Mouse (Mus musculus) lung, adult 10 weeks (tissue): Measurements from ENCODE around the gene Aif1. TPM values are rescaled to one million over a fixed set of nuclear protein-coding genes. Genes with fewer than 3 reads are reported as not detected.

ENCODE experiments used
- polyA plus RNA-seq: library from polyadenylated mRNA; stranded (reverse); fragments of 350-450 nt; fragmentation: Illumina TruSeq; extraction: RNeasy Lipid Tissue Mini Kit (QIAGEN cat#74804); gene quantifications from one replicate; pipeline ENCODE4 v1.2.3, GENCODE M21; 2014; ENCODE audit warnings: low read depth, low replicate concordance; ENCODE audit not compliant: insufficient read depth

Gene Aif1
- polyA plus RNA-seq, result 14.2 TPM

DNA sequence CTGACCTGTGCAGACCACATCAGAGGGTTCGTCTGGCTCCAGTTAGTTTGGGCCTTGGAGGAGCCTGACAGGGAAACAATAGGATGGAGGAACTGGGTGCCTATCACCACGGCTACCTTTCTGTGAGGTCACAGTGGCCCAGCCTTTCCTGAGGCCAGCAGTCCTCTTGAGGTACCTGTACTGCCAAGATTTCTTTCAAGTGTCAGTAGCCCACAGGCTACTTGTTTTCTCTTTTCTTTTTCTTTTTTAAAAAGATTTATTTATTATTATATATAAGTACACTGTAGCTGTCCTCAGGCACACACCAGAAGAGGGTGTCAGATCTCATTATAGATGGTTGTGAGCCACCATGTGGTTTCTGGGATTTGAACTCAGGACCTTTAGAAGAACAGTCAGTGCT is at the start of gene Aif1:
Gene Aif1, minus strand, starts transcription at position 101 of the 400 bp plus-strand sequence.

GRCm38 (mm10) chr17:35220156-35220952 is 44.5 kb upstream of the Aif1 start, which contains the start of gene Gm16181:
Gene Gm16181, plus strand, starts transcription at chr17:35220834.

DNA sequence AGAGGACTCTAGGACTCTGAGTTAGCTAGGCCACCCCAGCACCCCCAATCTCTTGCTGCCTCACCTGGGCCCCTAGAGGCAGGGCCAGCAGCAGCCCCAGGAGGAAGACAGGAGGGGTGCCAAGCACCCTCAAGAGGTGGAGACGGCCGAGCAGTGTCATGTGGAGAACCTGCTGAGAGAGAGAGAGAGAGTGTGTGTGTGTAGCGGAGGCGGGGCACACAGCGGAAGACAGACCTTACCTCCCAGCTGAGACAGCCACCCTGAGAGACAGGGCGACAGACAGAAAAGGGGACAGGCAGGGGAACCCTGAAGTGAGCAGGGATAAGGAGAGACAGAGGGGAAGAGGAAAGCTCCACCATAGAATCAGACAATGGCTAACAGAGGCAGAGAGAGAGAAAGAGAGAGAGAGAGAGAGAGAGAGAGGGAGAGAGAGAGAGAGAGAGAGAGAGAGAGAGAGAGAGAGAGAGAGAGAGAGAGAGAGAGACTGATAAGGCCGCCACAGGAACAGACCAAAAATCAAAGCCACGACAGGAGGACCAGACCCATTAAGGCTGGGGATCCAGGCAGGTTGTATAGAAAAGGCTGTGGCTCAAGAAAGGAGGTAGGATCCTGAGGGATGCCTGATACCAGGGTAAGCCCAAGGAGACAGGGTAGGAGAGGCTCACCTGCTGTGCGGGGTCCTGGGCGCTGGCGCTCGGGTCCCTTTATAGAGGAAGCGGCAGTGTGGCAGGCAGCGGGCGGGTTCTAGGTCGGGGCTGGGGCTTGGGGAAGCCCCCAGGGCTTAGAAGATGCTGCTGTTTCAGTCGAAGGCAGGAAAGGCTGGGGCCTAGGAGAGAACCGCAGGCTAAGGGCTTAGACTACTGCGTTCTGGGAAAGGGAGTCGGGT is 28.9 kb upstream of the Aif1 start, which contains the start of gene Lta:
Gene Lta, minus strand, starts transcription at position 858 of the 886 bp plus-strand sequence.

DNA sequence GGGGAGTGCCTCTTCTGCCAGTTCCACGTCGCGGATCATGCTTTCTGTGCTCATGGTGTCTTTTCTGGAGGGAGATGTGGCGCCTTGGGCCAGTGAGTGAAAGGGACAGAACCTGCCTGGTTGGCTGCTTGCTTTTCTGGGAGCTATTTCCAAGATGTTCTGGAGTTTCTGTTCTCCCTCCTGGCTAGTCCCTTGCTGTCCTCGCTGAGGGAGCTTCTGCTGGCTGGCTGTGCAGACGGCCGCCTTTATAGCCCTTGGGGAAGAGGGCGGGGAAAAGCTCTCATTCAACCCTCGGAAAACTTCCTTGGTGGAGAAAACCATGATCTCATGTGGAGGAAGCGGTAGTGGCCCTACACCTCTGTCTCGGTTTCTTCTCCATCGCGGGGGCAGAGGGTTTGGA is 25.9 kb upstream of the Aif1 start, which contains the start of gene Tnf:
Gene Tnf, minus strand, starts transcription at position 221 of the 400 bp plus-strand sequence.

DNA sequence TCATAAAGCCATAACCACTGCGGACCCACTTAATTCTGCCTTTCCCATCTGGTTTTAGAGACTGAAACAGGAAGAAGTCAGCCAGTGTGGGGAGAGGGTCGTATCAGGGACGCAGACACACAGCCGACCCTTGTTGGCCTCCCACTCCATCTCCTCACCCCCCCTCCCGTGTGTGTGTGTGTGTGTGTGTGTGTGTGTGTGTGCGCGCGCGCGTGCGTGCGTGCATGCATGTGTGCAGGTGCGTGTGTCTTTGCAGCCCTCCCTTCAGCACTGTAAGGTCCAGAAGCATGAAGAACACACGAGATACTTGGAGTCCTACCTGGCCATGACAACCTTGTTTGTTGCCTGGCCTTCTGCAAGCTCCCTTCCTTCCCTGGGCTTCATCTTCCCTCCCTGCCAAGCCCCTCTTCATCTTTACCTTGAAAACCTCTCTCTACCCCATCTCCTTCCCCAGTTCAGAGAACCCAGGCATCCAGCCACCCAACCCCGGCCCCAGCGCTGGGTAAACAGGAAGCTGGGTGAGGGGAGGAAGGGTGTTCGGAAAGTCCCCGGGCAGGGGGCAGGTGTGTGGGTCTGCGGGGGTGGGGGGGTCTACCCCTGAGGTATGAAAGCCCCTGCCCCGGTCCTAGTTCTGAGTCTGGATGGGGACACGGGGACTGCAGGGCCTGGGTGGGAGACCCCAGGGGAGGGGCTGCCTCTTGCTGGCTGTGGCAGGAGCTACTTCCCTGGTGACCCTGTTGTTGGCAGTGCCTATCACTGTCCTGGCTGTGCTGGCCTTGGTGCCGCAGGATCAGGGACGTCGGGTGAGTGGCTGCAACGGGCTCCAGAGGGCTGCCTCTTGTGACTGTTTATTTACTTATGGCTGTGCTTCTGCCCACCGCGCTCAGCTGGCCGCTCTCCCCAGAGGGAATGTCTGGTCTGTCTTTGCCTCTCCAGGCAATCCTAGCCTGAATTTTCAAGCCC is 18.3 kb upstream of the Aif1 start, which contains the start of gene Ltb:
Gene Ltb, plus strand, starts transcription at position 559 of the 963 bp plus-strand sequence.

GRCm38 (mm10) chr17:35187959-35188610 is 12.2 kb upstream of the Aif1 start, which contains the start of gene Lst1:
Gene Lst1, minus strand, starts transcription at chr17:35188439.

DNA sequence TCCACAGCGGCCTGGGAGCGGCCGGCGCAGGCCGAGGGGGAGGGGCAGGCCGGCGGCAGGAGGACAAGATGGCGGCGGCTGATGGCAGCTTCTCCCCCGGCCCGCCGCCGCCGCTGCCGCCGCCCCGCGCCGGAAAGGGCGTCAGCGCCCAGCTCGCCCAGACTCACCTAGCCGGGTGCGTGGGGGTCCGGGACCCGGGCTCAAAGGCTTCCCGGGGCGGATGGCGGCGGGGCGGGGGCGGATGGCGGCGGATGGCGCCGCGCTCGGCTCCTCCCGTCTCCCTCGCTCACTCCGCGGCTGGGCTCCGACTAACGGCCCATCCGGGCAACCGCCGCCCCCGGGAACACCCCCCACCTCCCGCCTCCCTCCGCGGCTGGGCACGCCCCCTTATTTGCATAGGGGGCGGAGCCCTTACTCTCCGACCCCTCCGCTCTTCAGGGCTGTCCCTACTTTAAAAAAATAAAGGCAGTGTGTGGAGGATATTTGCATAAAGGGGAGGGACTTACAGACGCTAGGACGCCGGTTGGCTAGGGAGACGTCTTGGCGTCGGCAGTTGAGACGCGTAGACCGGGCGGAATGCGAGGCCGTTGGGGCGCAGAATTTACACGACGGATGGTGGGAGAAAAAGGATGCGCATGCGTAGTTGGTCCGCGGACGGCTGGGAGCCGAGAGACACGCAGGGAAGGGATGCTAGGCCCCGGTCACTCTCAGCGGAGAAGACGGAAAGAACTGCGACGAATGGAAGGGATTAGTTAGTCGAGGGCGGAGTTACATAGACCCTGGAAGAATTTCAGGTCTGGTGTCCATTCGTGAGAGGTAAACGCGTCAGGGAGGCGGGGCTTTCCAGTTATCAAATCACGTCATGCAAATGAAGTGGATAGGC is 11.1 kb downstream of the Aif1 start, which contains the start of gene Prrc2a:
Gene Prrc2a, minus strand, starts transcription at position 330 of the 883 bp plus-strand sequence.

GRCm38 (mm10) chr17:35134801-35135590 is 40.9 kb downstream of the Aif1 start, which contains the start of gene Bag6:
Gene Bag6, plus strand, starts transcription at chr17:35135178.

GRCm38 (mm10) chr17:35131500-35132173 is 44.2 kb downstream of the Aif1 start, which contains the start of gene Apom:
Gene Apom, minus strand, starts transcription at chr17:35132050.

DNA sequence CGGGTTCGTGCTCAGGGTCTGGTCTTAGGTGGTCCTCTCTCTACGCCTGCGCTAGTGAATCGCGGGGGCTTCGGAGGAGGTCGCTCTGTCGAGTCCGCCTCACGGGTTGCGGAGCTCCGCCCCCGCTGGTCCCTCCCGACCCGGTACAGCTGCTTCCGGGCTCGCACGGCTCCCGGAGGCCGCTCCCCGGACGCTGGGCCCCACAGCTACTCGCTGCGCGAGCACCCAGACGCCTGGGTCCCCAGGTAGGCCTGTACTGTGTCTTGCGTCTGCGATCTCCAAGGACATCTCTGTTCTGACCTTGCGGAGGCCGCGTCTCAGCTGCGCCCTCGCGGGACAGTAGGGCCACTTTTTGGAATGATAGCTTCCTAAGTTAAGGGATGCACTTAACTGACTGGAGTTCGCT is 49.7 kb downstream of the Aif1 start, which contains the start of gene D17H6S53E:
Gene D17H6S53E, plus strand, starts transcription at position 168 of the 406 bp plus-strand sequence.

GRCm38 (mm10) chr17:35121871-35122303 is 54.0 kb downstream of the Aif1 start, which contains the start of gene Csnk2b:
Gene Csnk2b, minus strand, starts transcription at chr17:35122053.

DNA sequence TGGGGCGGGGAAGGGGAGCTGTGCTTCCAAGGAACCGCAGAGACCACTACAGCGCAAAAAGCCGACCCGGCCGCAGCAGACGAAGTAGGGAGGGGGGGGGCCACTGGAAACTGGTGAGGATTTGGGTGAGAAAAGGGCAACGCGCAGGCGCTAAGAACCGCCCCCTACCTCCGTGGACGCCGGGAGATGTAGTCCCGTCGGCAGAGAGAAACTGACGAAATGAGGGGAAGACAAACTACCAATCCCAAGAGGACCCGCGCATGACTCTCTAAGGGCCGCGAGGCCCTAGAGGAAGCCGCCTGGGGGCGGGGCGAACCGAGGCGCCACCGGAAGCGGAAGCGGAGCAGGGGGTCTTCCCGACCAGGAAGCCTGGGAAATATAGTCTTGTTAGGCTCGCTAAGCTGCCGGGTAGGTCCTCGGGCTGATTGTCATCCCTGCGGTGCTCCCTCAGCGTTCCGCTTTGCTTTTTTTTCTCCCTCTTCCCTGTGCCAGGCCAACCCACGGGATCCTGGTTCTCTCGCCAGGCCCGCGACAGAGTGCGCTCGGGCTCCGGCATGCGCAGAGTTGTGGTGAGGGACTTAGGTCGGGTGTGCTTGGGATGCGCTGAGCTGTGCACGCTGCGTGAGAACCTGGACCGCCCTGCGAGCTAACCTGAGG is 54.6 kb downstream of the Aif1 start, which contains the start of gene Gpank1:
Gene Gpank1, plus strand, starts transcription at position 313 of the 657 bp plus-strand sequence.

Other genes with a start within 250 kb of the Aif1 start
- 22.0 TPM for gene Neu1, start 244.8 kb downstream of the Aif1 start, polyA plus RNA-seq
- gene Hspa1b, start 216.8 kb downstream of the Aif1 start, polyA plus RNA-seq, result 18.0 TPM
- gene Gm20481, start 206.2 kb downstream of the Aif1 start, polyA plus RNA-seq, result not detected
- gene Hspa1a, start 203.9 kb downstream of the Aif1 start, polyA plus RNA-seq, result 15.5 TPM
- 1.2 TPM for gene Hspa1l, start 203.4 kb downstream of the Aif1 start, polyA plus RNA-seq
- 34.0 TPM for gene Lsm2, start 194.2 kb downstream of the Aif1 start, polyA plus RNA-seq
- gene Vars, start 175.1 kb downstream of the Aif1 start, polyA plus RNA-seq, result 25.7 TPM
- gene Vwa7, start 159.5 kb downstream of the Aif1 start, polyA plus RNA-seq, result 0.74 TPM
- 1.3 TPM for gene Sapcd1, start 148.1 kb downstream of the Aif1 start, polyA plus RNA-seq
- 3.1 TPM for gene Msh5, start 129.3 kb downstream of the Aif1 start, polyA plus RNA-seq
- gene Clic1, start 126.1 kb downstream of the Aif1 start, polyA plus RNA-seq, result 242 TPM
- 99.2 TPM for gene Ddah2, start 117.0 kb downstream of the Aif1 start, polyA plus RNA-seq
- 2.4 TPM for gene Ly6g6c, start 110.7 kb downstream of the Aif1 start, polyA plus RNA-seq
- gene Mpig6b, start 109.9 kb downstream of the Aif1 start, polyA plus RNA-seq, result 0.84 TPM
- gene Ly6g6e, start 99.2 kb downstream of the Aif1 start, polyA plus RNA-seq, result 1.4 TPM
- gene Ly6g6d, start 98.0 kb downstream of the Aif1 start, polyA plus RNA-seq, result 13.1 TPM
- gene Ly6g6f, start 90.5 kb downstream of the Aif1 start, polyA plus RNA-seq, result not detected
- gene Abhd16a, start 86.8 kb downstream of the Aif1 start, polyA plus RNA-seq, result 72.3 TPM
- not detected for gene Ly6g5c, start 67.8 kb downstream of the Aif1 start, polyA plus RNA-seq
- gene Ly6g5b, start 60.6 kb downstream of the Aif1 start, polyA plus RNA-seq, result 0.55 TPM
- 23.7 TPM for gene Gpank1, start 54.6 kb downstream of the Aif1 start, polyA plus RNA-seq
- 116 TPM for gene Csnk2b, start 54.0 kb downstream of the Aif1 start, polyA plus RNA-seq
- gene D17H6S53E, start 49.7 kb downstream of the Aif1 start, polyA plus RNA-seq, result 11.1 TPM
- not detected for gene Apom, start 44.0 kb downstream of the Aif1 start, polyA plus RNA-seq
- 66.8 TPM for gene Bag6, start 40.9 kb downstream of the Aif1 start, polyA plus RNA-seq
- 149 TPM for gene Prrc2a, start 11.2 kb downstream of the Aif1 start, polyA plus RNA-seq
- 56.7 TPM for gene Lst1, start 12.4 kb upstream of the Aif1 start, polyA plus RNA-seq
- 46.6 TPM for gene Ltb, start 18.4 kb upstream of the Aif1 start, polyA plus RNA-seq
- 1.2 TPM for gene Tnf, start 25.9 kb upstream of the Aif1 start, polyA plus RNA-seq
- 0.62 TPM for gene Lta, start 29.3 kb upstream of the Aif1 start, polyA plus RNA-seq
- not detected for gene Gm16181, start 44.8 kb upstream of the Aif1 start, polyA plus RNA-seq
- 3.0 TPM for gene Atp6v1g2, start 57.6 kb upstream of the Aif1 start, polyA plus RNA-seq
- gene Nfkbil1, start 59.7 kb upstream of the Aif1 start, polyA plus RNA-seq, result 13.6 TPM
- 120 TPM for gene Ddx39b, start 65.7 kb upstream of the Aif1 start, polyA plus RNA-seq
- 887 TPM for gene H2-D1, start 86.7 kb upstream of the Aif1 start, polyA plus RNA-seq
- gene H2-Q1, start 144.3 kb upstream of the Aif1 start, polyA plus RNA-seq, result 0.72 TPM
- 8.2 TPM for gene H2-Q2, start 166.2 kb upstream of the Aif1 start, polyA plus RNA-seq
- gene H2-Q4, start 203.5 kb upstream of the Aif1 start, polyA plus RNA-seq, result 102 TPM
- gene H2-Q6, start 248.8 kb upstream of the Aif1 start, polyA plus RNA-seq, result 56.1 TPM